5 mouse cellular contexts compared by ENCODE assay signal in genomic region chr1:110171459-110171858, GRCm38 (mm10).
A peak's percentile ranks its signal among the peaks of the same experiment; 100 is the strongest.
DNase-seq lines count a peak whose midpoint lies in the region; TF ChIP-seq lines count a peak whose summit lies in the region.
"Not testable (repeated sequence)": the region's sequence is repeated elsewhere in the genome, so short reads cannot be mapped to it uniquely, and the experiment has no call there.

No protein-coding gene starts in this region.

- not testable (repeated sequence) for H3K4me1 ChIP-seq in kidney, adult 2 months (ENCODE audit: control insufficient read depth, insufficient read depth, low read length)

- not testable (repeated sequence) for H3K36me3 ChIP-seq in kidney, adult 2 months (ENCODE audit: control insufficient read depth, insufficient read depth, low read length)

- not testable (repeated sequence) for TF ChIP-seq CTCF in kidney, adult 2 months (conservative IDR thresholded peaks at IDR 0.05; ENCODE audit: insufficient read depth, insufficient read length, low read depth, low read length)

- not testable (repeated sequence) for H3K27ac ChIP-seq in kidney, adult 2 months (ENCODE audit: insufficient read depth, low read depth, low read length)

- not testable (repeated sequence) for H3K27me3 ChIP-seq in kidney, adult 2 months (replicated peaks; ENCODE audit: control insufficient read depth, insufficient read depth, low read length)

- not testable (repeated sequence) for TF ChIP-seq POLR2A in kidney, adult 2 months (IDR thresholded peaks at IDR 0.05; ENCODE audit: low read depth, low read length)

- not testable (repeated sequence) for H3K4me3 ChIP-seq in kidney, adult 2 months (ENCODE audit: insufficient read depth, low read depth, low read length)

- peak; percentile 1 for DNase-seq in cerebellum, adult 8-10 months
- peak; percentile 2 for DNase-seq in heart, adult 9 months (ENCODE audit: low spot score in 2 of 2)
- peak; percentile 9 for DNase-seq in kidney, adult 2 months
- peak; percentile 6 for DNase-seq in right cerebral cortex, postnatal 25 days
- peak; percentile 2 for DNase-seq in urinary bladder, postnatal 14 days (ENCODE audit: low spot score)

- 94% methylated on average over 6 of the region's 12 CpGs for WGBS in kidney, adult 2 months
